Mouse (Mus musculus): ENCODE measurements at regions not wholly inside any gene's neighbourhood (a gene's known extent, or its start where the extent isn't known, plus 50 kb on each side); places are given as distances from the start of the nearest gene placed in this dataset.

GRCm38 (mm10) chr17:63003911-63004310 is 122.8 kb upstream of the Efna5 start:
- no peak for DNase-seq (ENCODE audit: low spot score in 2 of 2)
- intact Hi-C loops (cut with DNase I): no loop called here

GRCm38 (mm10) chr17:63002729-63003128 is 121.6 kb upstream of the Efna5 start:
- intact Hi-C loops (cut with DNase I): no loop called here
- DNase-seq (ENCODE audit: low spot score in 2 of 2): no peak

GRCm38 (mm10) chr17:63001898-63002297 is 120.8 kb upstream of the Efna5 start:
- intact Hi-C loops (cut with DNase I): no loop called here
- DNase-seq (ENCODE audit: low spot score in 2 of 2): no peak

- intact Hi-C loops (cut with DNase I): no loop called here
- DNase-seq (ENCODE audit: low spot score in 2 of 2): peak in 1 of 2 experiments; percentile 11
Observed at GRCm38 (mm10) chr17:62997691-62998090, 116.6 kb upstream of the Efna5 start.

DNA sequence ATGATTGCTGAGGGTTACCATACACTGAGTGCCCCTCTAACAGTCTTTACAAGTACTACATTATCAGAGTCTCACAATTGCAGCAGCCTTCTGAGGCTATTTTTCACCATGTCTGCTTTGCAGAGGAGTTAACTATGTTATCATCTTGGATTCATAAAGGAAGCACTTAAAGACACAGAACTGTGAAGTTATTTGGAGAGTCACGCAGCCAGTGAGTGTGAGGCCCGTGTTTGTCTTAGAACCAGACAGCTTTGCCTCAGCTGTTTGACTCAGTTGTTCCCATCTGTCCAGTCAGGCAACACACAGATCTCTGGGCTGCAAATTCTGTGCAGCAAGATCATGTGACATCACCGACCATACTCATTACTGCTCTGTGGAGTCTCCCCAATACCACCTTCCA is 114.2 kb upstream of the Efna5 start:
- intact Hi-C loops (cut with DNase I): no loop called here
- DNase-seq (ENCODE audit: low spot score in 2 of 2): peak; percentile 21 to 25

DNA sequence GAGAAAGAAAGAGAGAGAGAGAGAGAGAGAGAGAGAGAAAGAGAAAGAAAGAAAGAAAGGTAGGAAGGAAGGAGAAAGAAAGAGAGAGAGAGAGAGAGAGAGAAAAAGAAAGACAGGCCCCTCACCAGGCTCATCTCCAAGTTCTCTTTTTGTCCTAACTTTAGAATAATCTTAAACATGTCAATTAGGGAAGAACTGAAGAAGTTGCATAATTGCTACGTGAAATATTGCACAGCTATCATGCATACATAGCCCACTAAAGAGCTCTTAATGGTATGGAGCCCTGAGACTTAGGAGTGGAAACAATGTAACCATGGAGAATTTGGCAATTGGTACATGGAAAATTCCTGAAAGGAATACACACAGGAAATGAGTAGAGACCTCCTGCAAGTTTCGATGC is 111.9 kb upstream of the Efna5 start:
- DNase-seq (ENCODE audit: low spot score in 2 of 2): no peak

GRCm38 (mm10) chr17:62986304-62986703 is 105.2 kb upstream of the Efna5 start:
- no peak for DNase-seq (ENCODE audit: low spot score in 2 of 2)
- intact Hi-C loops (cut with DNase I): no loop called here

More for the DNA sequence above, 111.9 kb upstream of the Efna5 start:
- intact Hi-C loops (cut with DNase I): no loop called here

GRCm38 (mm10) chr17:62980337-62980736 is 99.2 kb upstream of the Efna5 start:
- DNase-seq (ENCODE audit: low spot score in 2 of 2): no peak
- intact Hi-C loops (cut with DNase I): no loop called here

GRCm38 (mm10) chr17:62977561-62977960 is 96.4 kb upstream of the Efna5 start:
- intact Hi-C loops (cut with DNase I): no loop called here
- DNase-seq (ENCODE audit: low spot score in 2 of 2): peak in 1 of 2 experiments; percentile 25

GRCm38 (mm10) chr17:62977136-62977535 is 96.0 kb upstream of the Efna5 start:
- DNase-seq (ENCODE audit: low spot score in 2 of 2): no peak
- intact Hi-C loops (cut with DNase I): no loop called here

DNA sequence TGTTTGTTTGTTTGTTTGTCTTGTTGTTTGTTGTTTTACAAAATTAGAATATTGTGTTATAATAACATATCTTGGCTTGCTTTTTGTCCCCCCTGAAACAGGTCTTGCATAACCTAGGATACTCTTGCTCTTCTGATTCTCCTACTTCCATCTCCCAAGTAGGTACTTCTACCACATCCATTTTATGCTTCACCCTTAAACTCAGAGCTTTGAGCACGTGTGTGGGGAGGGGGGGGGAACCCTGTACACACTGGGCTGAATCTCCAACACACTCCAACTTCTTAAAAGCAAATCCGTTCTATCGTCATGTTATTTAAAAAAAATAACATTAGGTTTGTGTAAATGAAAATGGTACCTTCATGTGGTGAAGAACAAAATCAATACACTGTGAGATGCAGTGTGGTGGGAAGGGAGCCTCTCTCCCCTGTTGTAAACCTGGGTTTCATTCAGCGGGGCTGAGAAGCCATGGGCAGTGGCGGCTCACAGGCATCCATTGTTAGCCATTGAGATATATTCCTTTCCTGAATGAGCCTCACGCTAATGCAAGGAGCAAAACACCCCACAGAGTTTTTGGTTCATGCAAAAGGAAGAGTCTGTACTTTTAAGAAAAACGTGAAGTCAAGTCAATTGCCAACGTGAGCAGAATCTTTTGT is 93.6 kb upstream of the Efna5 start:
- intact Hi-C loops (cut with DNase I): no loop called here
- DNase-seq (ENCODE audit: low spot score in 2 of 2): no peak

DNA sequence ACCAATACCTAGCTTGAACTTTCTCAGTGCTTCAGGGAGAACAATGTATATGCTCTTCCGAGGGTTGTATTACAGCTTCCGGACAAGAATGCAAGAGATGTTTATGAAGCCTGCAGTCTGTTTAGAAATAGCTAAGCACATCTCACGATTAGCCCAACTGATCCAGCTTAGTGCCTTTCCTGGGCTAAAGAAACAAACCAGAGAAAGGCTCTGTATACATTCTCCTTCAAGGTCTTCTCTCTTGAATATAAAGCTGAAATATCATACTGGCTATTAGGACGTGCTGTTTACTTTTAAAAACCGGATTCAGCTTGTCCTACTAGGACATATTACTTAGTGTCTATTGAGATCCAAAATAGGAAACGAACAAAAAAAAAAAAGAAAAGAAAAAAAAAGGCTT is 87.9 kb upstream of the Efna5 start:
- no peak for DNase-seq (ENCODE audit: low spot score in 2 of 2)
- intact Hi-C loops (cut with DNase I): no loop called here

- no peak for DNase-seq (ENCODE audit: low spot score in 2 of 2)
- intact Hi-C loops (cut with DNase I): no loop called here
Observed at GRCm38 (mm10) chr17:62963824-62964223, 82.7 kb upstream of the Efna5 start.

- DNase-seq (ENCODE audit: low spot score in 2 of 2): no peak
Observed at GRCm38 (mm10) chr17:62962292-62962618, 81.1 kb upstream of the Efna5 start.

GRCm38 (mm10) chr17:62961596-62962291 is 80.6 kb upstream of the Efna5 start:
- peak in 1 of 2 experiments; percentile 21 for DNase-seq (ENCODE audit: low spot score in 2 of 2)
- intact Hi-C loops (cut with DNase I): no loop called here

More at GRCm38 (mm10) chr17:62962292-62962618, 81.1 kb upstream of the Efna5 start:
- intact Hi-C loops (cut with DNase I): no loop called here

GRCm38 (mm10) chr17:62959146-62959545 is 78.0 kb upstream of the Efna5 start:
- no peak for DNase-seq (ENCODE audit: low spot score in 2 of 2)
- intact Hi-C loops (cut with DNase I): no loop called here

GRCm38 (mm10) chr17:62947537-62948193 is 66.5 kb upstream of the Efna5 start:
- peak; percentile 31 to 33 for DNase-seq (ENCODE audit: low spot score in 2 of 2)
- intact Hi-C loops (cut with DNase I): no loop called here

GRCm38 (mm10) chr17:62940573-62941252 is 59.6 kb upstream of the Efna5 start:
- intact Hi-C loops (cut with DNase I): no loop called here
- DNase-seq (ENCODE audit: low spot score in 2 of 2): no peak

- DNase-seq (ENCODE audit: low spot score in 2 of 2): no peak
- intact Hi-C loops (cut with DNase I): no loop called here
Observed at GRCm38 (mm10) chr17:62939930-62940572, 58.9 kb upstream of the Efna5 start.

GRCm38 (mm10) chr17:62939171-62939570 is 58.1 kb upstream of the Efna5 start:
- peak; percentile 28 to 32 for DNase-seq (ENCODE audit: low spot score in 2 of 2)
- intact Hi-C loops (cut with DNase I): no loop called here

Data from left cerebral cortex, postnatal 14 days (tissue).